Mouse (Mus musculus) gastrocnemius, postnatal 25 days (tissue): Measurements from ENCODE around the gene Srsf1. TPM values are rescaled to one million over a fixed set of nuclear protein-coding genes. Genes with fewer than 3 reads are reported as not detected.

ENCODE experiments used
- DNase-seq: peaks from one replicate; pipeline ENCODE4 v3.0.0; 2022
- total RNA-seq, 2 experiments: library from RNA; stranded (reverse); gene quantifications; 1 replicate in 1 of 2; 2 replicates in 1 of 2; pipeline ENCODE4 v1.2.3; 2021

The Srsf1 gene
- total RNA-seq, 2 experiments from 2014 or later = 58.0 to 68.8 TPM

DNA sequence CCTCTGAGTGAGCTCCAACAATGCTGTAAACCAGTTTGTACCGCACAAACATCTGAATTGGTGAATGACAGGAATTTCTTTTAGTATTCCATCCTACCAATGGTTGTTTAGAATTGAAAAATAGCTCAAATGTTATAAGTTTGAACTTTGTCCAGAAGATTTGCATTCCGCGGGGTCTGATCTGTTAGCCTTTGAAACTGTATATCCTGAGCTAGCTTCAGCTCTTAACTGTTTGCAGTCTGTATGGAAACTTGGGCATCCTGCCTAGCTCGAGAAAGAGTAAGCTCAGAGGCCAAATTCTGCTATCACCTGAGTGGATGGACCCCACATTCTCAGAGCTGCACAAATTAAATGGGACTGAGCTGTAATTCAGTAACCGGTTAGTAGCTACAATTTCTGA lies 23.9 kb downstream of the Srsf1 start:
- DNase-seq = no peak

DNA sequence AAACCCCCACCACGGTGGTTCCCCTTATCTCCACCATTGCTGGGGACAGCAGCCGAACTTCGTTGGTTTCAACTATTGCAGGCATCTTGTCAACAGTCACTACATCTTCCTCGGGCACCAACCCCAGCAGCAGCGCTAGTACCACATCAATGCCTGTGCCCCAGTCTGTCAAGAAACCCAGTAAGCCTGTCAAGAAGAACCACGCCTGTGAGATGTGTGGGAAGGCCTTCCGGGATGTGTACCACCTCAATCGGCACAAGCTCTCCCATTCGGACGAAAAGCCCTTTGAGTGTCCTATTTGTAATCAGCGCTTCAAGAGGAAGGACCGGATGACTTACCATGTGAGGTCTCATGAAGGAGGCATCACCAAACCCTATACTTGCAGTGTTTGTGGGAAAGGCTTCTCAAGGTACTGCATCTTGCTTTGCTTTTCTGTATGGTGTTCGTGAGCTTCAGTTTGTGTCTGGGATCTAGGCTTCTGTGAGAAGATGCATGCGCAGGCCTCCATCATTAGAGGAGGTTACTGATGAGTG lies 26.2 kb downstream of the Srsf1 start:
- no peak for DNase-seq

GRCm38 (mm10) chr11:88075701-88076100 lies 28.5 kb downstream of the Srsf1 start:
- no peak for DNase-seq

DNA sequence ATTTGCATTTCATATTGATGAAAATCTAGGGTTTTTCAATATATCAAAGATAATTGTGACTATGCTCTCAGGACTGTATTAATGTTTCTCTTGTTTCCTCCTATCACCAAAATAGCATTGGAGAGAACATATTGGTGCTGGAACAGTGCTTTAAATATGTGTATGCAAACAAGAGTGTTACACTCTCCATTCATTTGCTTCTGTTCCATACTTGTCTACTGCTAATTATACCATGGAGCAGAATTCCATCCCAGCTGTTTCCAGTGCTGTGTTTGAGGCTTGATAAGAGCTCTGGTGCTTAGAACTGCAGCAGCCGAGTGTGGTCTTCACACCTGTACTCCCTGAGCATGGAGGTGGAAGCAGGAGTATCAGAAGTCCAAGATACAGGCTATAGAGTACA lies 29.2 kb downstream of the Srsf1 start:
- no peak for DNase-seq

GRCm38 (mm10) chr11:88083699-88084098 lies 36.5 kb downstream of the Srsf1 start:
- DNase-seq = no peak

DNA sequence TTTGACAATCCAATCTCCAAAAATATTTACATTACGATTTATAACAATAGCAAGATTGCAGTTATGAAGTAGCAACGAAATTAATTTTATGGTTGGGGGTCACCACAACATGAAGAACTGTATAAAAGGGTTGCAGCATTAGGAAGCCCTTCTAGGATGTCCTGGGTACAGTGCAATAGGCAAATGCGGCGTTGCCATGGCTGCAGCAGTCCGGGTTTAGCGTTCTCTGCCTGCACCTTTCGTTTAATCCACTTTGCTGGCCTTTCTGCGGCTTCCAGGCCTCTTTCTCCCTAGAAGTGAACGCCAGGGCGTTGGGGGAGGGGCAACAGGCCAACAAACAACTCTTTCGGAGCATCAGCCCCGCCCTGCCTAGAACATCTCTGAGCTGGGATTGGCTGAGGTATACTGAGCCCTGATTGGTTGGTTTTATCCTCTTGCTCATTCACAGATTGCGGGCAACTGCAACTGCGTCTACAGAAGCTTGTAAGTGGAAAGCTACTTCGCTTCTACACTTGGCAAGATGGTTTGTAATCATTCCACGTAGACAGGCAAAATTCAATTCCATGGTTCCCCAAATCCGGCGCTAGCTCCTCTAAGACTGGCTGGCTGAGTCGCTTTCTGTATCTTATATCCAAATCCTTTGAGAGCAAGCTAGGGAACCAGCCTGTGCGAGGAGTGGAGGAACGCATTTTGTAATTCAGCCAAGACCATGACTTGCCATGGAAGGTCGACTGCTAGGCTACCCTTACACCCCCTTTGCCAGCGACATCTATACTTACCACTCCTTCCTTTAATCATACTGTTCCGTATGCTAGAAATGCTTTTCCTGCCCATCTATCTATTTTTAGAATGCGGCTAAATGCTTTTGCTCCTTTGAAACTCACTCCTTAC lies 39.8 kb downstream of the Srsf1 start:
- DNase-seq = peak; percentile 89

DNA sequence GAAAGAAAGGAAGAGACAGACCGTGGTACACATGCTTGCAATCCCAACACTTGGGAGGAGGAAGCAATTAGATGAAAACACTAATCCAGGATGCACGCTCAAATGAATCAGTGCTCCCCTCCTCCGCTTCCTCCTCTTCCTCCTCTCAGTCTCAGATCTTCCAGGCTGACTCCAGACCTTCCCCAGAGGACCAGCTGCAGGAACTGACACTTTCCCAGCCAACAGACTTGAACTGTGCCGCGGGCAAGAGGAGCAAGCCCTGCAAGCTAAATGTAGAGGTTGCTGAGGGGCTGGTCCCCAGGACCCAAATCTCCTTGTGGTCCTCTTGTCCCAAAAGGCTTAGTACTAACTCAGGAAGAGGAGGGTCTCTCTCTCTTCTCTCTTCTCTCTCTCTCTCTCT lies 42.0 kb downstream of the Srsf1 start:
- DNase-seq = no peak

- no peak for DNase-seq
Observed at GRCm38 (mm10) chr11:88090293-88090692, 43.1 kb downstream of the Srsf1 start.

DNA sequence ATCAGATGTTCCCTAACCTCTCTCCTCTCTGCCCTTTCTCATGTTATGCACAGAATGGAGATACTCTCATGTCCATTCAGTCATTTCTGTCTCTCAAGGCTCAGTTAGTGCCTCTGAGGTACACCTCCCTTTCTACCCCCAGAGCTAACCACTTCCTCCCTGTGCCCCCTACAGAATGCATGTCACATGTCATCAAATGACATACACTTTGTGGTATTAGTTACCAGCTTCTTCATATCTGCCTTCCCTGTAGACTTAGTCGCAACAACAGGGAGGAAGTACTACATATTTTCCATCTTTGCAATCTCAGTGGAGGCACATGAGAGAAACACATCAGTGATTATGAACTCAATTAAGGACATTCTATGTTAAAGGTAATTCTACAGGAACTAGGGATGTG lies 44.8 kb downstream of the Srsf1 start:
- DNase-seq = no peak

DNA sequence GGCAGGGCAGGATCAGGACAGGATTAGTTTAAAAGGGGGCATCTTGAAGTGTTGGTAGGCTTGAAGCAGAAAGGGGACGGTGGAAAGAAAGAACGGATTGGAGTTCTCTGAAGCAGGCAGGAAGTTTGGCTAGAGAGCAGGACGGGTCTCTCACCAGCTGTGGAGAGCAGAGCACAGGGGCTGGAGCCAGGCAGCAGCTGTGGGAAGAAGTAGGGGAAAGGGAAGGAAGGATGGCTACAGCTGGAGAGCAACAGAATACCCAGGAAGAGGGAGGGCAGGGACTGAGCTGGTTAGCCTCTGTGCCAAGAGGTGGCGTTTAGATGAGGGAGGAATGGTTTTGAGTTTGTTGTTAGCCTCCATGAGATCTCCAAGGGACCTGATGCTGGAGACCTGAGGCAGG lies 50.0 kb downstream of the Srsf1 start:
- peak; percentile 49 for DNase-seq

- no peak for DNase-seq
Observed at GRCm38 (mm10) chr11:88098021-88098729, 51.0 kb downstream of the Srsf1 start, which contains the start of gene Cuedc1. Gene Cuedc1 (plus strand): TSS chr11:88098058.

DNA sequence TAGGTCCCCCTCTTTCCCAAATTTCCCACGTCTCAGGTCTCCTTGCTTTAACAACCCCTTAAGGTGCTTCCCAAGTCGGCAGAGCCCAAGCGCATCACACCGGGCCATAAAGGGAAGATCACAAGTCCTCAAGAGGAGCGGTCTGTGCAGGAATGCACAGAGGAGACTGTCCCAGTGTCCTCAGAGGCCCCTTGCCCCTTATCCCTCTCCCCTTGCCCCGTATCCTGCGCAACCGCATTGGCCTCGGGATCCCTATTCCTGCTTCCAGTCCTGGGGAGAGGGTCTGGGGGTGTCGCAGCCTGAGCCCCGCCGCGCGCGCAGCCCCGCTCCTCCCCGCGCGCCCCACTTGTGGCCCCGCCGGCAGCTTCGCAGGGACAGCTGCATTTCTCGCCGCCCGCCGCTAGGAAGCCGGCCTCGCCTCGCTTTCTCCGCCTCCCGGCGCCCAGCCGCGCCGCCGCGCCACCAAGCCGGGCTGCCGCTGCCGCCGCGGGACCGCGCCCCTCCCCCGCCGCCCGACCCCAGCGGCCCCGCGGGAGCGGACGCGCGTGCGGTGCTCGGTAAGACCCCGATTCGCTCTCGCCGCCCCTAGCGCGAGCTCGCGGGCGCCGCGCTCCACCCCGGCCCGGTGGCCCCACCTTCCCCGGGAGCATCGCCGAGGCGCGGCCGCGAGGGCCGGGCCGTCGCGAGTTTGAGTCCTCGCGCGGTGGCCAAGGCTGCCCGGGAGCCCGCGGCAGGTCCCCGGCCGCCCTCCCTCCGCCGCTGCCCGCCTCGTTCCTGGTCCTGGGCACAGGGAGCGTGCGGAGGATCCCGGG lies 51.8 kb downstream of the Srsf1 start:
- peak; percentile 80 for DNase-seq

DNA sequence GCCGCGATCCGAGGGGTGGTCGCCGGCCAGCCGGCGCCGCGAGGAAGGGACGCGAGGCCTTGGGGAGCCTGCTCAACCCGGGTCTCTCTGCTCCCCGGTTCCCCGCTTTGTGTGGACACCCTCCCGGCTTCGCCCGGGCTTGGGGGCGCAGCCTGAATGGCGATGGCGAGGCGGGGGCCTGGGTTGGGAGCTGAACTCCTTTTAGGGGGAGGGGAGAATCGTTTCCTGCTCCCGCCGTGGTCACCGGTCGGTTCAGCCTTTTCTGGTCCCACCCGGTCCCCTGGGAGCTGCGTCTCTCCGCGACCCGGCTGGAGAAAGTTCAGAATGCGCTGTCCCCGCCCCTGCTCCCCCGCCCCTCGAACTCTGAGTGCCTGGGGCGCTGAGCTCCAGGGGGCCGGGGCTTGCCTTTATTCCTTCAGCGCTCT lies 52.4 kb downstream of the Srsf1 start:
- DNase-seq = peak; percentile 88

DNA sequence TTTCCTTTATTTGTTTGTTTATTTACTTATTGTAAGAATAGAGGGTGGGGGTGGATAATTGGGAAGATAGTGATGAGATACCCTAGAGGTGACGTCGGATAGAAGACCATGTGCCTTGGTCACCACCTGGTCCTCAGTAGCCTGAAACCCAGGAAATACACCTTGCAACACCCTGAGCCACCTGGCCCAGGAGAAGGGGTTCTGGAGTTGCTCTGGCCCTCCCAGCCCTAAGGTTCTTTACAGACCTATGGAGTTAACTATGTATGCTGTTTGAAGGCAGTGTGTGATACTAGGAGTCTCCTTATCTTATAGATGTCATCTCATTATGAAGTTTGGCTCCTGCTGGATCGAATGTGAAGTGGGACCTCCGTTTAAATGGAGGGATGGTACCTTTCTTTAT lies 53.0 kb downstream of the Srsf1 start:
- DNase-seq = no peak

Other genes starting within 250 kb of the Srsf1 start
- gene Lpo, start 219.1 kb upstream of the Srsf1 start, total RNA-seq = not detected
- gene Mks1, start 194.2 kb upstream of the Srsf1 start, total RNA-seq = 1 to 10 TPM; 1.2 to 1.5 TPM
- not detected for gene Epx, start 171.8 kb upstream of the Srsf1 start, total RNA-seq
- gene Olfr462, start 155.1 kb upstream of the Srsf1 start, total RNA-seq = not detected
- not detected for gene Olfr463, start 150.0 kb upstream of the Srsf1 start, total RNA-seq
- not detected for gene Olfr464, start 126.4 kb upstream of the Srsf1 start, total RNA-seq
- gene Dynll2, start 59.8 kb upstream of the Srsf1 start, total RNA-seq = 100 to 1,000 TPM; 145 to 167 TPM
- 10 to 100 TPM; 47.1 to 47.6 TPM for gene Vezf1, start 20.9 kb downstream of the Srsf1 start, total RNA-seq
- 10 to 100 TPM; 76.3 to 78.6 TPM for gene Cuedc1, start 50.7 kb downstream of the Srsf1 start, total RNA-seq
- gene Mrps23, start 157.0 kb downstream of the Srsf1 start, total RNA-seq = 100 to 1,000 TPM; 126 to 133 TPM
- gene Ccdc182, start 246.7 kb downstream of the Srsf1 start, total RNA-seq = not detected